Mouse (Mus musculus): ENCODE results near the gene Nrn1l. TPM values are rescaled to one million over a fixed set of nuclear protein-coding genes. Genes with fewer than 3 reads are reported as not detected.

The Nrn1l gene
- 1.1 and 2.7 TPM in 2 replicates for polyA plus RNA-seq (2012)

DNA sequence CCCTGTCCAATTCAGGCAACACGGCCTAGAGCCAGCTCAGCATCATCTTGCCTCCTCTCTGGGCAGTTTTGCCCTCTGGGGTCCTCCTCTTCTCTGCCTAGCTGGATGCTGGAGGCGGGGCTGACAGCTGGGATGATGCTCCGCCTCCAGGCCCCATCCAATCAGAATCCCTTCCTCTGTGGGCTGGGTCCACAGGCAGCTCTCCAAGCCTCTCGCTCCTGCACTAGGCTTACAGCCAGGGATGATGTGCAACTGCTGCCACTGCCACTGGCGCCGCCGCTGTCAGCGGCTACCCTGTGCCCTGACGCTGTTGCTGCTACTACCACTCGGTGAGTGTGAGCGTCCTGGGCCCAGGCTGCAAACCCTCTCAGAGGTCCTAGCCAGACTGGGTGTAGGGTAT lies at the start of gene Nrn1l:
Gene Nrn1l, plus strand, starts transcription at position 229 of the 400 bp plus-strand sequence.

DNA sequence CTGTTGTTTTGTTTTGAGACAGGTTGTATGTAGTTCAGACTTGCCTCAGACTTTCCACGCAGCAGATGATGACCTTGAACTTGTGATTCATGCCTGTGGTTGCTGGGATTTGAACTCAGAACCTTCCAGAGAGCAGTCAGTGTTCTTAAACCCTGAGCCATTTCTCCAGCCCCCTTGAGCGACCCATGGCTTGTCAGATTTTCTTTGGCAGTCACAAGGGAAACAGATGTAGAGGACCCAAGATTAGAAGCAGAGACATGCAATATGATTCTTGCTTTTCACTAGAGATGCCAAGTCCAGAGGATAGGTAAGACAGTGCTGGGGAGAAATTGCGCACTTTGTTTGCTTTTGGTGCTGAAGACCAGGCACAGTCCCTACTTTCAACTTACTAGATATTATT lies 40.2 kb upstream of the Nrn1l start, which contains the start of gene Cenpt:
Gene Cenpt, minus strand, starts transcription at position 101 of the 400 bp plus-strand sequence.

DNA sequence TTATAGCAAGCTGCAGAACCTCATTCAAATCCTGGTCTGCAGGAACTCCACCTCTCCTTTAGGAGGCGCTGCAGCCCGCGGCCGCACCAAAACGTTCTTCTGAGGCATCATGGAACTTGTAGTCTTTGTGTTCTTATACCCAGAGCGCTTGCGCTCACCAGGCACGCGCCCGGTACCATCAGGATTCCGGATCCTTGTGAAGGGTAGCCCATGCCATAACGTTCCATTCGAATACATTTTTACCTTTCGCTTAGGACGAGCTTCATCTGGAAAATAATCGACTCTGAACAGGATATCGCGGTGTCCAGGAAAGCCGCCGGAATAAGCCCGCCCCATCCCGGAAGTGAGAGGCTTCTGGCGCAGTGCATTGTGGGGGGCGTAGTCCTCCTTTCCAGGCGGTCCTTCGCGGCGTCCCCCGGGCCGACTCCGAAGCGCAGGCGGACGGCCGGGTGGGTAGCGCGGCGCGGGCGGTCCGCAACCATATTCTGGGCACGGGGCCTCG lies 38.6 kb upstream of the Nrn1l start, which contains the start of gene Thap11:
Gene Thap11, plus strand, starts transcription at position 418 of the 502 bp plus-strand sequence.

DNA sequence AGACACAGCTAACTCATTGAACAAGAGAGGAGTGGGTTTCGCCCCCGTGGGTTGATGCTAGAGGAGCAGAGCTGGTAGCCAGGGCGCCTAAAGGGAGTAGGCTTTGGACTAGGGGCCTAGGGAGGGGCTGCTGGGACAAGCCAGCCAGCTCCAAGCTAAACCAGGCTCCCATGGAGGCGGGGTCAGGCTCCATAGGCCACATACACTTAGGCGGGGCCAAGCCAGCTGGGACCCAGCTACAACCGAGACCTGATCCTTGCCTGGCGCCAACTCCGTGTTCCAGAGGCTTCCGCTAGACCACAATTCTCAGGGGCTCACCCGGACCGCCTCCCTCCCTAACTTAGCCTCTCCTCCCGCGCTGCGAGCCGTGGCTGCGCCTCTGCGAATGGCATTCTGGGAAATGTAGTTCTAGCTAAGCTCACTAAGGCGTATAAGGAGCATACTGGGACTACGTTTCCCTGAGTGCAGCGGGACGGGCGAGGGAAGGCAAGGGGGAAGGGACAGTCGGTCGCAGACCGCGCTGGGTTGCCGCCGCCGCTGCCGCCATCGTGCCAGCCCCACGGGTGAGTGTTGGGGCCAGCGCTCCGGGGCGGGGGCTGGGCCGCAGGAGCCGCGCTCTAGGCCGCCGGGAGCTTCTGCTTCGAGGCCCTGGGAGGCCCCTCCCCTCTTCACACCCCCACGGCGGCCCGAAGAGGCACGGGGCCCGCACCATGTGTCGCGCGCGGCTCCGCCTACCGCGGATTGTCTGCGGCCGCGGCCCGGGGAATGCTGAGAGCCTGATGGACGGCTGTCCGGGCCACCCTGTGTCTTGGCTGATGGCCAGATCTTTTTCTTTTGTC lies 33.0 kb upstream of the Nrn1l start, which contains the start of gene Nutf2:
Gene Nutf2, plus strand, starts transcription at position 438 of the 839 bp plus-strand sequence.

DNA sequence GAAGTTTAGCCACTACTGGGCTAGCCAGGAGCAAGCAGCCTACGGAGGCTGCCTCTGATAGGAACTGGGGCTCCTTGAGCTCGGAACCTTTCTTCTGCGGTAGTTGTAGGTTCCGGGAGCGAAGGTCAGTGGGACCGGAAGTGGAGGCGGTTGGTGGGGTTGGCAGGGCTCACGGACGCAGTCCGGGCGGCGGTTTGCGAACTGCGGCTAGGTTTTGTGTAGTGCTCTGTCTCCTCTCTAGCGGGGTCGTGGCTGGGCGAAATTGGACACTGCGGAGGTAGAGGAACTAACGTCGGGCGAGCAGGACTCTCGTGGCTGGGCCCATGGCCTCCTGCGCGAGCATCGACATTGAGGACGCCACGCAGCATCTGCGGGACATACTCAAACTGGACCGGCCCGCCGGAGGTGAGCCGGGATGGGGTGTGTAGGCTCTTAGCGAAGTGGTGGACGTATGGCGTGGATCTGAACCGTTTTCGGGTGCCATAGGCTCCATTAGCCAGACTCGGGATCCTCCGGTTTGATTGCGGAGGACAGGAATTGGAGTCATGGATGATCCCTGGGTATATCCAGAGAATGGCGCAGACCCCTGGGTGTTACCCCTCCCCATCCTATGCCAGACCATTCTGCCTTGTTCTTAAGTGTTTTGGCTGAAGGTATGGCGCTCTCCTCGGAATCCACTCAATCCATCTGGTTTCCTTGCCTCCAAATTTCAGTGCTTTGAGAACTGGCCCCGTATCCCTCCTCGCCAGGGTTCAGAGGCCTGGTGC lies 12.4 kb upstream of the Nrn1l start, which contains the start of gene Edc4:
Gene Edc4, plus strand, starts transcription at position 128 of the 767 bp plus-strand sequence.

DNA sequence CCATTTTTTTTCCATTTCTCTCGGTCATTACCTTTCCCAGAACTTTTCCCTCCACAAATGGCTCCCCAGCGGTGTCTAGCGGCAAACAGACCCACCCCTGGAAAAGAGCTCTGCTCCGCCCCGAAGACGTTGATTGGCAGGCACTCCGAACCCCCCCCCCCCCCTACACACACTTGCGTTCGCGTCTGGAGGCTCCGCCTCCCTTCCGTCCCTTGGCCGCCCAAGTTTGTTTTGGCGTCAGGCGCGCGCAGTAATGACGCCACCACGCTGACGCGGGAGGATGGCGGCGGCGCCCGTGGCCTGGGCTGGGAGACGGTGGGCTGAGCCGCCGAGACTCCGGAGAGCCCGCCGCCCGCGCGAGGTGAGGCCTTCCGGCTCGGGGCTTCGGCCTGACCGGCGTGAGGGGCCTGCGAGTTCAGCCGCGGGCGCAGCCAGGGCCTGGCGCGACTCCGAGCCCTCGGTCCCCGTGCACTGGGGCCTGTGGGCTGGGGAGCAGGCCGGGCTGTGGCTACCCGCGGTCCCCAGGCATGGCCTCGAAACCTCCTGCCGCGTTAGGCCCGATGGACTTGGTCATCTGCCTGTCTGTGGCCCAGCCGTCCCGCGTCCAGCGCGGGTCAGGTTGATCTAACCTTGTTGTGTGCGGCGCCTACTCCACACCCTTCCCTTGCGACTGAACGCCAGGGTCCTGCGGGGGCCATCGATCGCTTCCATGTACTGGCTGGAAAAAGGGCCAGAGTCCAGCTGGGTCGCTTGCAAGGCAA lies 7.0 kb downstream of the Nrn1l start, which contains the start of gene Pskh1:
Gene Pskh1, plus strand, starts transcription at position 262 of the 761 bp plus-strand sequence.

DNA sequence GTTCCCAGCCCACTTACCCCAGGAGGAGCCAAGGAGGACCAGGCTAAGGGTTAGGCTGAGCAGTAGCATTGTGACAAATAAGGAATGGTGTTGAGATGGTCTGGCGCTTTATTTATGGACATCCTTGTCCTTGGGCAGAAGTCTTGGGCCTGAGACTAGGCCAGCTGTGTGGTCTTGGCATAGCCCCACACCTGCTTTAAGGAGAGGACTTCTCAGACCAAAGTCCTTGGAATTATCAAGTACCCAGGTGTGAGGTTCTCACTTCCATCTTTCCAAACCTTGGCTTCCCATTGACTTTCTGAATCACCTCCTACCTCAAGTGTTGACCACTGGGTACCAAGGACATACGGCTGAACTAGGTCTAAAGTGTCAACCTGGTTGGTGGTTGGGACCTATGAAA lies 40.4 kb downstream of the Nrn1l start, which contains the start of gene Ctrl:
Gene Ctrl, minus strand, starts transcription at position 101 of the 400 bp plus-strand sequence.

DNA sequence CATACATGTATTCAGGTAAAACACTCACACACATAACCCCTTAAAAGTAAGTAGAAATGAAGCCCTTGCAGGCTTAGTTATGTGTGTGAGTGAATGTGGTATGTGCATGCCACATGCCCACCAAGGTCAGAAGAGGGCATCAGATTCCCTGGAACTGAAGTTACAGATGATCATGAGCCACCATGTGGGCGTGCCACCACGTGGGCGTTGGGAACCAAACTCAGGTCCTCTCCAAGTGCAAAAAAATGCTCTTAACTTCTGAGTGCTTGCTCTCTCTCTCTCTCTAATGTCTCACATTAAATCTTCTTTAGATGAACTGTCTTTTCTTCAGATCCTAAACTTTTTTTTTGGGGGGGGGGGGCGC lies 44.9 kb downstream of the Nrn1l start, which contains the start of gene Psmb10:
Gene Psmb10, minus strand, starts transcription at position 139 of the 364 bp plus-strand sequence.

DNA sequence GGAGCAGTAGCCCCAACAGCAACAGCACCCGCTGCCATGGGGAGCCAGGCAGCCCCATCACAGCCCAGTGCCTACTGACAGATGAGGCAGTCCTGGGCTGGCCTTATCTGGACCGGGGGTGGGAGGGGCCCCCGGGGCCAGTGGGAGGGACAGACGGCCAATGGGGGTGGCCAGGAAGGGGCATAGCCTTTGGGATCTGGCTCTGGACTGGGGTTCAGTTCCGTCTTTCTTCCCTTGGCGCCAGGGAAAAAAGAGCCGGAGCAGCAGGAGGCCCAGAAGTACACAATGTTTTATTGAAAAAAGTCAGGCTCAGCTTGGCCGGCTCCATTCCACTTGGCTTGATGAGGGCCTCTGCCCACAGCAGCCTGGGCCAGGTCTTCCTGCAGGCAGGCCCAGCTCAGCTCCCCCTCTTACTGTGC lies 50.0 kb downstream of the Nrn1l start, which contains the start of gene Lcat:
Gene Lcat, minus strand, starts transcription at position 62 of the 419 bp plus-strand sequence.

Other genes with a start within 250 kb of the Nrn1l start
- gene Carmil2, start 207.3 kb upstream of the Nrn1l start, polyA plus RNA-seq (2012) = 61.0 and 111 TPM in 2 replicates
- 54.3 and 56.0 TPM in 2 replicates for gene Acd, start 192.5 kb upstream of the Nrn1l start, polyA plus RNA-seq (2012)
- gene Pard6a, start 192.4 kb upstream of the Nrn1l start, polyA plus RNA-seq (2012) = 4.3 and 6.8 TPM in 2 replicates
- gene 4933405L10Rik, start 185.9 kb upstream of the Nrn1l start, polyA plus RNA-seq (2012) = not detected in 2 replicates
- gene Enkd1, start 185.4 kb upstream of the Nrn1l start, polyA plus RNA-seq (2012) = 52.5 and 60.2 TPM in 2 replicates
- 4.4 and 5.4 TPM in 2 replicates for gene Gfod2, start 134.9 kb upstream of the Nrn1l start, polyA plus RNA-seq (2012)
- gene Ranbp10, start 66.2 kb upstream of the Nrn1l start, polyA plus RNA-seq (2012) = 18.8 and 21.4 TPM in 2 replicates
- not detected in 2 replicates for gene Tsnaxip1, start 65.8 kb upstream of the Nrn1l start, polyA plus RNA-seq (2012)
- 19.2 and 20.7 TPM in 2 replicates for gene Cenpt, start 40.3 kb upstream of the Nrn1l start, polyA plus RNA-seq (2012)
- 26.9 and 29.1 TPM in 2 replicates for gene Thap11, start 38.4 kb upstream of the Nrn1l start, polyA plus RNA-seq (2012)
- gene Nutf2, start 33.0 kb upstream of the Nrn1l start, polyA plus RNA-seq (2012) = 152 and 172 TPM in 2 replicates
- 20.8 and 31.4 TPM in 2 replicates for gene Edc4, start 12.7 kb upstream of the Nrn1l start, polyA plus RNA-seq (2012)
- 11.2 and 12.3 TPM in 2 replicates for gene Pskh1, start 6.9 kb downstream of the Nrn1l start, polyA plus RNA-seq (2012)
- gene Ctrl, start 40.3 kb downstream of the Nrn1l start, polyA plus RNA-seq (2012) = 0.23 and 0.56 TPM in 2 replicates
- gene Psmb10, start 44.9 kb downstream of the Nrn1l start, polyA plus RNA-seq (2012) = 590 and 652 TPM in 2 replicates
- 0.78 and 0.79 TPM in 2 replicates for gene Lcat, start 49.8 kb downstream of the Nrn1l start, polyA plus RNA-seq (2012)
- 10.0 and 12.7 TPM in 2 replicates for gene Slc12a4, start 72.5 kb downstream of the Nrn1l start, polyA plus RNA-seq (2012)
- gene Dpep3, start 85.9 kb downstream of the Nrn1l start, polyA plus RNA-seq (2012) = not detected in 2 replicates
- gene Dus2, start 97.8 kb downstream of the Nrn1l start, polyA plus RNA-seq (2012) = 3.3 and 4.1 TPM in 2 replicates
- not detected in 2 replicates for gene Dpep2nb, start 112.4 kb downstream of the Nrn1l start, polyA plus RNA-seq (2012)
- 25.8 and 27.4 TPM in 2 replicates for gene Ddx28, start 118.3 kb downstream of the Nrn1l start, polyA plus RNA-seq (2012)
- gene Nfatc3, start 165.3 kb downstream of the Nrn1l start, polyA plus RNA-seq (2012) = 11.1 and 13.5 TPM in 2 replicates
- 0.71 and 3.2 TPM in 2 replicates for gene Esrp2, start 243.4 kb downstream of the Nrn1l start, polyA plus RNA-seq (2012)

Measured in megakaryocyte-erythroid progenitor cell, adult 5 weeks (primary cell).